Mouse (Mus musculus) lung, adult 2 months (tissue): Measurements from ENCODE around the gene Znrf2. TPM values are rescaled to one million over a fixed set of nuclear protein-coding genes. Genes with fewer than 3 reads are reported as not detected.

ENCODE experiments used
- DNase-seq: peaks from one replicate; pipeline ENCODE4 v3.0.0; 2022
- H3K4me1 ChIP-seq: fragments of 200-500 bp; 2 replicates; pipeline ENCODE4 v1.6.1; 2011; ENCODE audit warnings: low read length; ENCODE audit not compliant: control insufficient read depth, insufficient read depth
- H3K4me3 ChIP-seq: fragments of 200-500 bp; replicated peaks from 2 replicates; pipeline ENCODE3; 2011; ENCODE audit warnings: low read depth, mild to moderate bottlenecking, control low read depth, low read length; ENCODE audit errors: extremely low read depth
- CTCF ChIP-seq: fragments of 200-500 bp; IDR thresholded peaks from 2 replicates; pipeline ENCODE4 v1.5.1; 2011; ENCODE audit warnings: mild to moderate bottlenecking, low read length, control low read depth; ENCODE audit not compliant: insufficient read depth
- POLR2A ChIP-seq: fragments of 200-500 bp; IDR thresholded peaks from 2 replicates; pipeline ENCODE4 v1.6.1; 2011; ENCODE audit warnings: low read depth, mild to moderate bottlenecking, control low read depth, low read length, borderline replicate concordance; ENCODE audit errors: extremely low read depth
- WGBS: fragments of 180-500 bp; shearing (Covaris S2); methylation state at CpG from one replicate; pipeline ENCODE4 v1.1.7; 2018; 5-methylcytosine and 5-hydroxymethylcytosine counted together
- polyA plus RNA-seq: library from polyadenylated mRNA; depleted of rRNA; stranded (reverse); fragments of >200 nt; gene quantifications from 2 replicates; pipeline ENCODE4 v1.2.3, GENCODE M21; 2012

Gene Znrf2
- polyA plus RNA-seq, 1 experiment: 8.3 TPM

DNA sequence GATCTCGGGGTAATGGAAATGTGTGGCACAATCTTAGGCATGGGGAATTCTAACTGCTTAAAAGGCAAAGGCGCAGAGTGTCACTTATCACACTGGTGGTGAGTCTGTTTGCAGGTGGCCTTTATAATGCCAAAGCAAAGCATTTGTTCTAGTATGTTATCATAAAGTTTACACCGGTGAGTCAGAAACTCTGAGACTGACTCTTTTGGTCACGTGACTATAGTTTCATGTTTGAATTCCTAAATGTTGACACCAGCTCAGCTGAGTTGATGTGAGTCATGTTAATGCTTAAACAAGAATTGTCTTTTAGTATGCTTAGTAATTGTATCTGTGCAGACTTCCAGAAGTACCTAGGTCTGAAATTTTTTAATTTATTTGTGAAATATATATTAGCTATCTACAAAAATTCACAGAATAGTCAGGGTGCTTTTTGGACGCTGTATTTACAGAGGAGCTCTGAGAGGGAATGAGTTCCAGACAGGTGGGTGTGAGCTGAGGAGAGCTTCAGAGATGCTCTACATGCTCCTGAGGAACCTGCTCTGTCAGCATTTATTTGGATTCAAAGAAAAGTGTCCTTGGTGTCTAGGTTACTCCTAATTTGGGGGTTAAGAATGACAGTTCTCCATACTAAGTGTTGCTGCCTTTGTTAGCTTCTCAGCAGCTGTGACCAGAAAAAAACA, 50.2 kb downstream of the Znrf2 start:
- no peak for TF ChIP-seq POLR2A
- no peak for TF ChIP-seq CTCF
- DNase-seq: no peak
- no peak overlapping the region for H3K4me3 ChIP-seq
- H3K4me1 ChIP-seq: peaks cover 2% of the 10 kb centered on the region; the same call in 1 of the 2 replicates
- WGBS: 55% methylated on average over 5 of the region's 5 CpGs

DNA sequence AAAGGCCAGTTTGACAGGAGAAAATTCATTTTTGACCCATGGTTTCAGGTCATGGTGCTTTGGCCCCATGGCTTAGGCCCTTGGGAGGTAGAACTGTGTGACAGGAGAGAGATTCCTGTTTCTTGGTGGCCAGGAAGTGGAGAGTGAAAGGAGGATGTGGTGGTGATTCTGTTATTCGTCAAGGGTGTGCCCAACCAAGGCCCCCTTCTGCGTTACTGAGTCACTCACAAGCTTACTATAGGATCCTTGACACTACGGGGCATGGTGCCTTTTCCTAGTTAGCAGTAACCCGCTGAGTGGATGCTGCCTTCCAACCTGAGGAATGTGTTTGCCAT, 50.7 kb downstream of the Znrf2 start:
- Histone ChIP-seq H3K4me1 (peaks cover 2% of the 10 kb centered on the region; the same call in 1 of the 2 replicates), H3K4me3 (no peak overlapping the region)
- 61% methylated on average over 4 of the region's 4 CpGs for WGBS
- DNase-seq: no peak
- TF ChIP-seq CTCF (no peak), POLR2A (no peak)

DNA sequence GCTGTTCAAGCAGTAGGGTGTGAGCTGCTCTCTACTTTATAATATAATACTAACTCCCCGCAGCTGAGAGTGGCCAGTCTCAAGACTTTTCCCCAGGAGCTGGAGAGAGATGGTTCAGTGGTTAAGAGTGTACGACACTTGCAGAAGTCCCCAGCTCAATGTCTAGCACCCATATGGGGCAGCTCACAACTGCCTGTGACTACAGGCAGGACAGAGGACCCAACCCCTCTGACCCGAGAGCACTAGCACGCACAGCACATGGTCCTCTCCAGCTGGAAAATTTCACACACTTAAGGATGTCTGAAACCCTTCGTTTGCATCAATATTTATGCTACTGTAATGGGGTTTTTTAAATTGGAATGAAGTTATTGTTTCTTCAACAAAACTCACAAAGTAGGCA, 56.3 kb downstream of the Znrf2 start:
- TF ChIP-seq POLR2A (no peak), CTCF (no peak)
- DNase-seq: no peak
- Histone ChIP-seq H3K4me1 (peaks cover 2% of the 10 kb centered on the region), H3K4me3 (no peak overlapping the region)
- WGBS: 68% methylated on average over 5 of the region's 5 CpGs

DNA sequence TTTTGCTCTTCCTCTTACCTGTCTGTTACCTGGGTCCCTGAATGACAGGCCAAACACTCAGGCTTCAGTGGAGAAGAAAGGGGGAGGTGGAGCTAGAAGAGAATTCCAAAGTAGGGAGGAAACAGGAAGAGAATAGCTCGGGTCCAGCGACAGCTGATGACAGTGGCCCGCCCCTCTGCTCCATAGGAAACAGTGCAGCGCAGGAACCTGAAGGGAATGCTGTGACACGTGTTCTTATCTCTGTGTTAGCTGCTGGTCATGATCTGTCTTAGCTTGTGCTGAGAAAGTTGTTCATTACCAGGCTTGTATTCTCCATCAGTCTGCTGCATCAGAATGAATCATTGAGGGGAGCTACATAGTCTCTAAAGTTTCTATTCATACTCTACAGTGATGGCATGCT, 60.1 kb downstream of the Znrf2 start:
- no peak overlapping the region for H3K4me3 ChIP-seq
- TF ChIP-seq CTCF: no peak
- no peak for TF ChIP-seq POLR2A
- 28% methylated on average over 5 of the region's 5 CpGs for WGBS
- DNase-seq: no peak
- peaks cover 2% of the 10 kb centered on the region for H3K4me1 ChIP-seq

DNA sequence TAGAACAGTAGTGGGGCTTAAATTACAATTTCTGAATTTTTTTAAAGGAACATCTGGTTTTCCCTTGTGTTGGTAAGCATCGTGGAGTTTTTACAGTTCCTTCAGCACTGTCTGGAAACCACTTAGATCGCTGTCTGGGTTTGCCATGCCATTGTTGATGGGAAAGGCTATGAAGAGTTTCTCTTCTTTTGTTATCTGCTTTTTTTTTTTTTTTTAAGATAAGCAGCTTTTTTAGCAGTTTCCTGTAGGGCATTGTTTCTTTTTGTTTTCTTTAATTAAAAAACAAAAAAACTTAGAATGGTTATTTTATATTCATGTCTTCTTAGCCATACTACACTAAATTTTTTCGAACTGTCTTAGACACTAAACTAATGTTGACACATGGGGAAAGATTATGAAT, 60.9 kb downstream of the Znrf2 start:
- TF ChIP-seq POLR2A (no peak), CTCF (no peak)
- WGBS: 58% methylated on average over 3 of the region's 3 CpGs
- no peak for DNase-seq
- Histone ChIP-seq H3K4me3 (no peak overlapping the region), H3K4me1 (peaks cover 2% of the 10 kb centered on the region)

DNA sequence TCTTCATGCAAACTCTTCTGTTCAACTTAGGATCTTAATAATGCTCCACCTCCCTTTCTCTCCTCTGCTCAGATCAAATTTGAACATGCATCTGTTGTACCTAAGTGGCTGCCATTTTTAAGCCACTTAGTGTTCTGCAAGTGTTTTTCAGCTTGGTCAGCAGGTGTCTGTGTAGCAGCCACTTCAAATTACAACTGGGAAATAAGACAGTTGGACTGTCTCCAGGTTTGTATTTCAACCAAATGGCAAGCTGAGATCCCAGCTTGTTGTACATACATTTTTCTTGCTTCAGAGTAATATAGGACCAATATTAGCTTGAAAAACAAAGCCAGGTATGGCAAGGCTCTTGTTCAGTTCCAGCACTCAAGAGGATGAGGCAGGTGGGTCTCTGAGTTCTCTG, 61.8 kb downstream of the Znrf2 start:
- DNase-seq: no peak
- Histone ChIP-seq H3K4me1 (peaks cover 2% of the 10 kb centered on the region), H3K4me3 (no peak overlapping the region)
- TF ChIP-seq CTCF (no peak), POLR2A (no peak)

DNA sequence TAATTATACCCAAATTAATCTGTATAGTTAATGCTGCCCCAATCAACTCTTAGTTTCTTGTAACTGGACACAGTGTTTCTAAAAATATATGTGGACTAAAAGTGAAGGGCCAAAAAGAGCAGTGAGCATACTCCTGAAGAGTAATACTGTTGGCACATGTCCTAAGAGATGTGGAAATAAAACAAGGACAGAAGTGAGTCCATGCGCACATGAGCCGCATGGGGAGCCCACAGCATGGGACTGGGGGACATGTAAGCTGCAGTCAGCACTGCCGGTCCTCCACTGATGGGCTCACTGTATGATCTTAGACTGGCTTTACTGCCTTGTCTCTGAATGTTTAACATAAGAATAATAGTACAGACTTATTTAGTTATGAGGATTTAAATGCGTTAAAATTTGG, 63.4 kb downstream of the Znrf2 start:
- WGBS: 85% methylated on average over 4 of the region's 4 CpGs
- DNase-seq: no peak
- TF ChIP-seq CTCF (no peak), POLR2A (no peak)
- no peak overlapping the region for H3K4me3 ChIP-seq
- H3K4me1 ChIP-seq: peaks cover 2% of the 10 kb centered on the region

DNA sequence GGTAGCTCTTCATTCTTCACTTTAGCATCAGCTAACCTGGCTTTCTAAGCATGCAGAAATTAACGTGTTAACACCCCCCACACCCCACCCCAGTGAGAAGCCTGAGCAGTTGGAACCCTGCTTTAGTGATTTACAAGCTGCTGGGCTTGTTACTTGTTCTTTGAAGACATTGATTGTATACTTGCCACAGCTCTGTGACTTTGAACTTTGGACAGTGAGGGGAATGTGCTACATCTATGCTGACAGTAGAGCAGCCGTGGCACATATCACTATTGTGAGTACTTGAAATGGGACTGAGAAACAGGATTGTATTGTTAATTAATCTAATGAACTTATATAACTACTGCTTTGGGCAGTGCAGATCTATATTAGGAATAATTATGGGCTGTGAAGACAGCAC, 66.7 kb downstream of the Znrf2 start:
- no peak for DNase-seq
- no peak overlapping the region for H3K4me3 ChIP-seq
- no peaks in the 10 kb centered on the region for H3K4me1 ChIP-seq
- TF ChIP-seq POLR2A: no peak
- TF ChIP-seq CTCF: no peak
- 82% methylated on average over 2 of the region's 2 CpGs for WGBS

DNA sequence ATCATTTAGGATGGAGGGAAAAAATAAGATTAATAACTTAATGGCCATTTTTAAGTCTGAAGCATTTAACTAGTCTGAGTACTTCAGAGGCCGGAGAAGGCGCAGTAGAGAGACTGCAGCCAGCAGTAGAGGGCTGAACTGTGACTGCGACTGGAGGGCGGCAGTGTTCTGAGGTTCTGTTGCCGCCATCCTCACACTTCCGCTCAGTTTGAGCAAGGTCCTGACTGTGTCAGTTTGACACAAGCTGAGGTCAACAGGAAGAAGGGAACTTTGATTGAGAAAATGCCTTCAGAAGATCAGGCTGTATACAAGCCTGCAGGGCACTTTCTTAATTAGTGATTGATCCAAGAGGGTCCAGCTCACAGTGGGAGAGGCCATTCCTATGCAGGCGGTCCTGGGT, 69.5 kb downstream of the Znrf2 start:
- 79% methylated on average over 7 of the region's 7 CpGs for WGBS
- H3K4me3 ChIP-seq: no peak overlapping the region
- DNase-seq: no peak
- H3K4me1 ChIP-seq: no peaks in the 10 kb centered on the region
- no peak for TF ChIP-seq CTCF
- TF ChIP-seq POLR2A: no peak

DNA sequence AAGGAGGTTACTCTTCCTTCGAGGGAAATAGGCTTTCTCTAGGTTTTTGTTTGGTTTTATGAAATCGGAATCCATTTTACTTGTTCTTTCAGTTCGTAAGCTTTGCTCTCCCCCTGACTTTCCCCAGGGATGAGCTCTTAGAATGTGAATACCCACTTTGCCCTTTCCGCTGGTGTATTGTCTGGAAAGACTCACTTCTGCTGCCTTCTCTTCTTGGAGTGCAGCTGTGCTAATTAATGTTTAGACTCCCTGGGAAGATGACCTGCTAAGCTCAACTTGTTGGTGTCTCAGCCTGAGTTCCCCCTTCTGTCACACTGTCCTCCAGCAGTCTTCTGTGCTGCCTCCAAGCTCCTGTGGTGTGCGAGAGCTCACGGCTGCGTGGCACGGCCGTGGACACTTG, 73.5 kb downstream of the Znrf2 start:
- no peak for DNase-seq
- no peak for TF ChIP-seq POLR2A
- no peak for TF ChIP-seq CTCF
- 91% methylated on average over 9 of the region's 9 CpGs for WGBS

More for the DNA sequence above, 73.5 kb downstream of the Znrf2 start:
- Histone ChIP-seq H3K4me1 (no peaks in the 10 kb centered on the region), H3K4me3 (no peak overlapping the region)
